9 mouse cellular contexts compared by ENCODE assay signal in genomic region chr8:25463532-25463931, GRCm38 (mm10).
DNase-seq lines count a peak whose midpoint lies in the region; ATAC-seq lines count a peak whose summit lies in the region.
"Had no signal": no experiment of that assay in that cellular context is flagged by ENCODE, and none has a peak within 500 bp of the region (broad histone marks: within the 10 kb centered on the region; RNA-seq: fewer than 3 reads in every experiment).

No protein-coding gene starts in this region.

- no peaks in the 10 kb centered on the region for H3K27me3 ChIP-seq in embryonic facial prominence, embryonic 13.5 days
- H3K27me3 ChIP-seq in embryonic facial prominence, embryonic 10.5 days (replicated peaks; ENCODE audit: low read depth, poor library complexity, severe bottlenecking) = no peaks in the 10 kb centered on the region
- H3K27me3 ChIP-seq in lung, embryonic 15.5 days = no peaks in the 10 kb centered on the region
- H3K27me3 ChIP-seq in forebrain, embryonic 15.5 days = no peaks in the 10 kb centered on the region
- no peaks in the 10 kb centered on the region for H3K27me3 ChIP-seq in midbrain, embryonic 15.5 days (replicated peaks)

- no peak overlapping the region for H3K9ac ChIP-seq in embryonic facial prominence, embryonic 13.5 days
- no peak overlapping the region for H3K9ac ChIP-seq in lung, embryonic 15.5 days
- no peak overlapping the region for H3K9ac ChIP-seq in forebrain, embryonic 15.5 days (replicated peaks)
- H3K9ac ChIP-seq in midbrain, embryonic 15.5 days = no peak overlapping the region

- peak overlapping the region; percentile 95 for H3K27ac ChIP-seq in embryonic facial prominence, embryonic 13.5 days
- H3K27ac ChIP-seq in embryonic facial prominence, embryonic 10.5 days (replicated peaks) = no peak overlapping the region; the same call in 1 of the 2 replicates
- H3K27ac ChIP-seq in lung, embryonic 15.5 days = peak overlapping the region; percentile 61
- peak overlapping the region; percentile 86 for H3K27ac ChIP-seq in forebrain, embryonic 15.5 days (replicated peaks)
- peak overlapping the region; percentile 36; the same call in 1 of the 2 replicates for H3K27ac ChIP-seq in midbrain, embryonic 15.5 days

- H3K4me2 ChIP-seq in embryonic facial prominence, embryonic 13.5 days = peak overlapping the region; percentile 18; the same call in 1 of the 2 replicates
- 0 out of 2 replicates have a peak overlapping the region, but pooled peaks have one; percentile 0 for H3K4me2 ChIP-seq in lung, embryonic 15.5 days
- H3K4me2 ChIP-seq in forebrain, embryonic 15.5 days (replicated peaks) = peak overlapping the region; percentile 14
- H3K4me2 ChIP-seq in midbrain, embryonic 15.5 days = no peak overlapping the region

- H3K4me1 ChIP-seq in embryonic facial prominence, embryonic 13.5 days = peaks cover 47% of the 10 kb centered on the region
- peaks cover 22% of the 10 kb centered on the region for H3K4me1 ChIP-seq in embryonic facial prominence, embryonic 10.5 days
- H3K4me1 ChIP-seq in lung, embryonic 15.5 days = peaks cover 41% of the 10 kb centered on the region
- H3K4me1 ChIP-seq in forebrain, embryonic 15.5 days = peaks cover 57% of the 10 kb centered on the region
- peaks cover 30% of the 10 kb centered on the region for H3K4me1 ChIP-seq in midbrain, embryonic 15.5 days

- ATAC-seq in embryonic facial prominence, embryonic 13.5 days (ENCODE audit: insufficient number of reproducible peaks, insufficient read depth, low FRiP score, low TSS enrichment, low read depth) = no peak
- ATAC-seq in lung, embryonic 15.5 days (ENCODE audit: borderline replicate concordance, extremely low read depth, low FRiP score, low TSS enrichment) = no peak
- peak; percentile 43 for ATAC-seq in forebrain, embryonic 15.5 days (replicated peaks)
- no peak for ATAC-seq in midbrain, embryonic 15.5 days (replicated peaks)

- H3K4me3 ChIP-seq in embryonic facial prominence, embryonic 13.5 days = no peak overlapping the region
- H3K4me3 ChIP-seq in embryonic facial prominence, embryonic 10.5 days = no peak overlapping the region
- H3K4me3 ChIP-seq in lung, embryonic 15.5 days = no peak overlapping the region
- no peak overlapping the region for H3K4me3 ChIP-seq in forebrain, embryonic 15.5 days
- no peak overlapping the region for H3K4me3 ChIP-seq in midbrain, embryonic 15.5 days
- H3K4me3 ChIP-seq: myocyte had no signal

- DNase-seq in embryonic facial prominence, embryonic 10.5 days (ENCODE audit: low spot score) = no peak
- no peak for DNase-seq in lung, adult 18-20 months
- DNase-seq in gastrocnemius, postnatal 25 days = no peak
- DNase-seq in adrenal gland, adult 2 months = no peak

- whole genome bisulfite sequencing in embryonic facial prominence, embryonic 13.5 days = 23% methylated on average over 9 of the region's 9 CpGs
- WGBS in embryonic facial prominence, embryonic 10.5 days = 71% methylated on average over 9 of the region's 9 CpGs
- 13% methylated on average over 9 of the region's 9 CpGs for WGBS in lung, embryonic 15.5 days
- WGBS in forebrain, embryonic 15.5 days = 11% methylated on average over 9 of the region's 9 CpGs
- WGBS in midbrain, embryonic 15.5 days = 45% methylated on average over 9 of the region's 9 CpGs

- no peaks in the 10 kb centered on the region for H3K9me3 ChIP-seq in embryonic facial prominence, embryonic 13.5 days
- H3K9me3 ChIP-seq in embryonic facial prominence, embryonic 10.5 days = no peaks in the 10 kb centered on the region
- no peaks in the 10 kb centered on the region for H3K9me3 ChIP-seq in lung, embryonic 15.5 days
- no peaks in the 10 kb centered on the region for H3K9me3 ChIP-seq in forebrain, embryonic 15.5 days
- H3K9me3 ChIP-seq in midbrain, embryonic 15.5 days = no peaks in the 10 kb centered on the region

- no peaks in the 10 kb centered on the region for H3K36me3 ChIP-seq in embryonic facial prominence, embryonic 13.5 days
- no peaks in the 10 kb centered on the region for H3K36me3 ChIP-seq in embryonic facial prominence, embryonic 10.5 days (replicated peaks)
- no peaks in the 10 kb centered on the region for H3K36me3 ChIP-seq in lung, embryonic 15.5 days
- H3K36me3 ChIP-seq in forebrain, embryonic 15.5 days = no peaks in the 10 kb centered on the region
- no peaks in the 10 kb centered on the region for H3K36me3 ChIP-seq in midbrain, embryonic 15.5 days (replicated peaks)
